Mouse (Mus musculus) frontal cortex, postnatal 36 days (tissue): ENCODE measurements around the gene Olfr638.
"Not testable (repeated sequence)": the region's sequence is repeated elsewhere in the genome, so short reads cannot be mapped to it uniquely, and the experiment has no call there.

Source experiments
- DNase-seq, 2 experiments: peaks; one replicate each; pipeline ENCODE4 v3.0.0; 2022; ENCODE audit warnings: low spot score in 2 of 2

The Olfr638 gene

DNA sequence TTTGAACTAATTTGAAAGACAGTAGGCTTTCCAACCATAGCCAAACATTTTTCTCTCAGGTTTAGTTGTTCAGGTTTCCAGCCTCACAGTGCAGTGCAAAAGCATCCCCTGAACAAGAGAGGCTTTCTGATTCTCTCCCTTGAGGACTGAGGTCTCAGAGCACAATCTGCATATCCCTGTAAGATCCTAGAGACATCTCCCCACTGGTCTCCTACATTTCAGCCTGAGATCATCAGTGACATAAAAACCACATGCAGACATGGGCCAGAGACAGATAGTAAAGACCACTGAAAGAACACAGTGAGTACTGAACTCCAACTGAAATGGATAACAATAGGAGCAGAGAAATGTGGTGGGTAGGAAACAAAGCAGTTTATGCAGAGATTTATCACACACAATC is at the start of gene Olfr638:
TSS of gene Olfr638 (plus strand) at position 301 of the 400 bp plus-strand sequence.
- DNase-seq = no peak

DNA sequence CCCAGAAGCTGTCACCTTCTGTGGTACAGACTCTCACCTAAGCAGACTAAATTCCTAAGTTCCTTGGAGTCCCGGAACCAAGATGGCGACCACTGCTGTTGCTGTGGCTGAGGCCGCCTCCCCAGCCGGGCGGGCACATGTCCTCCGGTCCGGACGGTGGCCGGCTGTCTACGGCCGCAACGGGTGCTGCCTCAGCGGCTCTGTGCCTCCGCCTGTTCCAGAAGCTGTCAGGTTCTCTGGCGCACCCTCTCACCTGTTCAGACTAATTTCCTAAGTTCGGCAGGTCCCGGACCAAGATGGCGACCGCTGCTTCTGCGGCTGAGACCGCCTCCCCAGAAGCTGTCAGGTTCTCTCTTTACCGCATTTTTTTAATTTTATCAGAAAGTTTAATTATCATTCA is 31.7 kb upstream of the Olfr638 start:
- DNase-seq = not testable (repeated sequence)

DNA sequence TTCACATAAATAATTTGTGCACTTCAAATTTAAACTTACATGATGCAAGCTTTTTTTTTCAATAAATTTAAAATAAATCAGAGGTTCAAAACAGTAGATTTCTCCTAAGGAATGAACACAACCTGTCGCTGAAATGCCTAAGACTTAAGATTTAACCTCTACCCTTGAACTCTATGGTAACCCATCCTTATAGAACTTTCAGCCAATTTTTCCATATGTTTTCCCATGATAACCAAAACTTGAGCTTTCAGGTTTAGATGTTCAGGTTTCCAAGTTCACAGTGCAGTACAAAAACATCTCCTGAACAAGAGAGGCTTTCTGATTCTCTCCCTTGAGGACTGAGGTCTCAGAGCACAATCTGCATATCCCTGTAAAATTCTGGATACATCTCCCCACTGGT is 27.7 kb upstream of the Olfr638 start, which contains the start of gene Olfr635:
TSS of gene Olfr635 (plus strand) at position 301 of the 400 bp plus-strand sequence.
- no peak for DNase-seq

DNA sequence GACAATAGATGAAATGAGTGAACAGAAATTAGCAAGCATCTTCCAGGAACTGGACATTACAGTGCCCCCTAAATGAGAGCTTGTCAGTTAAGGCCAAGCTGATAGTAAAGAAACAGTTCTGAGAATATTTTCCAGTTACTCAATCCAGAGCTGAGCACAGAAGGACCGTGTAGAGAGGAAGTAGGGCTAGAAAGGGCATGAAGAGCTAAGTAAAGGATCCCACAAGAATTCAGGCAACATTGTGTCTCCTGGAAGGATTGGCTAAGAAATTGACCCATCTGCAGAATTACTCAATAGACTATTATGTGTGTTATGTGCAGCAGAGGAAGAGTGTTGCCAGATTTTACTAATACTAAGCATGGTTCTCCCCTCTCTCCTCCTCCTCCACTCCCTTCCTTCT is 26.8 kb upstream of the Olfr638 start:
- no peak for DNase-seq

DNA sequence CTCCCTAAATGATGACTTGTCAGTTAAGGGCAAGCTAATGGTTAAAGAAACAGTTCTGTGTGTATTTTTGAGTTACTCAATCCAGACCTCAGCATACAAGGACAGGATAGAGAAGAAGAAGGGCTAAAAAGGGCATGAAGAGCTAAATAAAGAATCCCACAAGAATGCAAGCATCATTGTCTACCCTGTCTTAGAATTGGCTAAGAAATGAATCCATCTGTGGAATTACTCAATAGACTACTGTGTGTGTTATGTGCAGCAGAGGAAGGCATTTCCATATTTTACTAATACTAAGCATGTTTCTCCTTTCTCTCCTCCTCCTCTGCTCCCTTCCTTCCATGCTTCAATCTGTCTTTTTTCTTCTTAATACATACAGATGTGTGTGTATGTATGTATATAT is 578 bp downstream of the Olfr638 start:
- no peak for DNase-seq

DNA sequence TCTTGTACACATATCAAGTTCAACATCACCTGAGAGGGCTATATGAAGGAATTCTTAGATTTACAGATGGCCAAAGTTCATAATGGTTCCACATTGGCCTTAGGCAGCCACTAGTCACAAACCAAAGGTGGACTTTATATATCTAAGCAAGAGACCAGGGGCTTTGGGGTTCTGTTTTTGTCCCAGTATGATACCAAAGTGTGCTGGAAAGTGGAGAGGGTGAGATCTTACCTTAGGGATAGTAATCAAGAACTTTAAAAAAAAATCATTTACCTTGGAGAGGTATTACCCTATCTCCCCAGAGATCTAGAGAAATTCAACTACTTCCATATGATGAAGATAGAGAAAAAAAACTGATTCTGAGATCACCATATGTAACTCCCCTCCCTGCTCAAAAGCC is 18.7 kb downstream of the Olfr638 start, which contains the start of gene Olfr639:
TSS of gene Olfr639 (minus strand) at position 101 of the 400 bp plus-strand sequence.
- no peak for DNase-seq

DNA sequence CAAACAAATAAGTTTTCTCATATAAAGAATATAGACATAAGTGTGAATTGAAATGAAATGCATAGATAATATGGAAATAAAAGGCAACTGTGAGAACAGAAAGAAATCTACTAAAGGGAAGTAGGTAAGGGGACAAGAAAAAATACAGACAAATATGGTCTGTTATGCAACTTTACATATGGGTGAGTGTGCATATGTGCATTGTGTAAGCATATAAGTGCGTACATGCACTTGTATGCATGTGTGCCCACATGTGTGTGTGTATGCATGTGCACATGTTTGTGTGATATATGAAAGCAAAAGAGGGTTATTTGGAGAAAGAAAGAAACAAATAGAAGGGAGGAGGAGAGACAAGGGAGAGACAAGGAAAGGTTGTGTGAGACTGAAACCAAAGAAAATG is 20.4 kb downstream of the Olfr638 start:
- no peak for DNase-seq

DNA sequence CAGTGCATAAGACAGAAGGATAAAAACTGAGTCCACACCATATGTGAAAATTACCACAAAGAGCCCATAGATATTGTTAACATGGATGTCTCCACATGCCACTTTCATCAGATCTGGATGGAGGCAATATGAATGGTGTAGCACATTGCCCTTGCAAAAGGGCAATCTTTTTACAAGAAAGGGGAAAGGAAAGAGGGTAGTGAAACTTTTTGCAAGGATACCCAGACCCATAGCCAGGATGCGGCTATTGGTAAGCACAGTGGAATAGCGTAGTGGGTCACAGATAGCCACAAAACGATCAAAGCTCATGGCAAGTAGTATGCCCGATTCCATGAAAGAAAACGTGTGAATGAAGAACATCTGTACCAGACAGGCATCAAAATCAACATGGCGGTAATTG is 23.1 kb downstream of the Olfr638 start:
- DNase-seq = no peak

DNA sequence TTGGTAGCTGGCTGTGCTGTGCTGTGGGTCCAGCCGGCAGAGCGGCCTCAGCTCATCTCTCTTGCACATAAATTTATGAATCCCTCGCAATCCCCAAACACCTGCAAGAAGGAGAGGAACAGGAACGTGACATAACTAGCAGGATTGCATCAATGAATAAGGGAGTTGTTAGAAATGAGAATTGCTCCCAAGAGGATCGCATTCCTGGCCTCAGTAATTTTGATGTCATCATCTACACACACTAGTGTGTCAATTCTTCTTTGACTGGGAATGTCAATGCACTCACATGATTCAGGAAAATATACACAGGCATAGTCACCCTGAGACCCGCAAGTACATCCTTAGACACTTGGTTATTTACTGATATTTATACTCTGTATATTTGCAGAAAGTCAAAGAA is 26.9 kb downstream of the Olfr638 start, which contains the start of gene Olfr640:
TSS of gene Olfr640 (minus strand) at position 101 of the 400 bp plus-strand sequence.
- no peak for DNase-seq

DNA sequence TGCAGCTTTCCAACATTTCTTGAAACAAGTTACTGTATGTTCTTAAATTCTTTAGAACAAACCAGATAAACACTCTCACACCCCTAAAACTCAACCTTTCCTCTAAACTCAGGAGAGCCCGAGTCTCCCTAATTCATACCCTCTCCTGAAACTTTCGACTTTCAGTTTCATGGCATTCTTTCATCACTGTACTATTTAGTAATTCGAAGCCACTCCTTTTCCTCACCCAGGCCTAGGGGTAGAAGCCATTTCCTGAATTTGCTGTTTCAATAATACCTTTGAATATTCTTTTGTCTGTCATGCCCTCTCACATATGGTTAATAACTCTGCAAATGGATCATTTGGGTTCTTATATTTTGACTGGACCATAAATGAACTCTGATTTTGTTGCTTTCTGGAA is 28.4 kb downstream of the Olfr638 start:
- no peak for DNase-seq

DNA sequence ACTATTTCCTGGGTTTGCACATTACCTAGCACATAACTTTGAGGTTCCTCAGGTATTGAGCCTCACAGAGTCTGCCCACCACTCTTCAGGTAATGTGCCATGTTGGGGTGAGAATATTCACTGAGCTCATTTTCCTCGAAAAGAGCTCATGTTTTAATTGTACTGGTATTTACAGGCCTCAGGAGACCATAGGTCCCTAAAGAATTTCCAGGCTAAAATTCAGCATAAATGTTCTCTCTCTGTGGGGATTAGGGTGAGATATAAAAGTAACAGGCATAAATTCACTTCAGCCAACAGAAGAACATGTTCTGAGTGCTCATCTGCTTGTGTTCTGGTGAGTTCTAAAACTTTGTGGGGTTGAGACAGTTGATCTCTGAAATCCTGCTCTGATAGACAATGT is 36.6 kb downstream of the Olfr638 start, which contains the start of gene Olfr641:
TSS of gene Olfr641 (plus strand) at position 301 of the 400 bp plus-strand sequence.
- DNase-seq = no peak

DNA sequence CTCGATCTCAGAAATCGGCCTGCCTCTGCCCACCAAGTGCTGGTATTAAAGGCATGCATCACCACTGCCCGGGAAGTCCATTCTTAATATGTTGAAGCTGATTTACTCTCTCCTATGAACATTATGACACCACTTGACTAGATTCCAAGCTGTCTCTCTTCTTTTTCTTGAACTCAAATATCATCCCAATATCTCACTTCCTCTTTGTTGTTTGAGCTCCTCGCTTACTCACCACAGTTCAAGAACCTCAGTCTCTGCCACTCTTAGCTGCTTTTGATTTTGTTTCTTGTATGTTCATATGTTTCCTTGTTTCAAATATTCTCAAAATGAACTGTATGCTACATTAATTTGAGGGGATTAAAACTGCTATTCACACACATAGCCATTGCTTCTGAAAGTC is 52.2 kb downstream of the Olfr638 start:
- no peak for DNase-seq

DNA sequence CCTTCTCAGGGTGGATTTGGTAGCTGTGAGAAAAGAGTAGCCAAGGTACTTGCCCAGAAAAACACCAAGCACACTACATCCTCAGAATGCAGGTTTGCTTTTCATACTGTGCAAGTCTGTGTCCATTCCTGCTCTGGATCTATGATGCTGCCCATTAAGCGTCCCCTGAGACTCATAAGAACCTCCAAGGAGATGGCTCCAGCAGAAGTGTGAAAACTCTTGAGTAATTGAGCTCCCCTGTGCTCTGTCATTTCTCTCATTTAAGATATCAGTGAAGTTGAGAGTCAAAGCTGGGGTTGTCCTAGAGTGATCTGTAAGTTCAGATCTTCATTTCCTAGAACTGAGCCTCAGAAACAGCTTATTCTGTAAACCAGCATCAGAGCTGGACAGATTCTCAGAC is 54.0 kb downstream of the Olfr638 start, which contains the start of gene Olfr642:
TSS of gene Olfr642 (minus strand) at position 101 of the 400 bp plus-strand sequence.
- no peak for DNase-seq
